Mouse (Mus musculus): ENCODE data around the gene Prepl.

DNA sequence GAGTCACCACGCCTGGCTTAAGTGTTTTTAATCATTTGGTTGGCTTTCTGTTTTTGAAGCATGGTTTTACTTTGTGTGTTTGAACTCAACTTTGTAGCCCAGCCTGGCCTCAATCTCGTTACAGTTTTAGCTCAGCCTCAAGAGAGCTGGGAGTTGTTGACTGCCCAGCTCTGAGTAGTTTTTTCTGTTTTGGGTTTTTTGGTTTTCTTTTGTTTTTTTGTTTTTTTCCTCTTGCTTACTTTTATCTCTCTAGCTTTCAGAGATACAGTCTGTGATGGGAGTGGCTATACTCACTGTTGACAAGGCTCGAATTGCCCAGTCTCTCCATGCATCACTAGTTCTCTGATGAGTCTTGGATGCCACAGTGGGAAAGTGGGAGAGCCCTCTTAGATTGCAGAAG, 69.7 kb downstream of the Prepl start:
- TF ChIP-seq CTCF (conservative IDR thresholded peaks at IDR 0.05; ENCODE audit: insufficient read depth, insufficient read length, low read depth, low read length) (no peak), POLR2A (IDR thresholded peaks at IDR 0.05; ENCODE audit: low read depth, low read length) (no peak)

All from kidney, adult 2 months (tissue).